Mouse (Mus musculus): ENCODE measurements around the gene Prune1. TPM values are rescaled to one million over a fixed set of nuclear protein-coding genes. Genes with fewer than 3 reads are reported as not detected.
A peak's percentile ranks its signal among the peaks of the same experiment; 100 is the strongest.

Prune1 gene
- polyA plus RNA-seq, 1 experiment from 2014 or later = 29.8 TPM

GRCm38 (mm10) chr3:95276428-95276934 is 5.4 kb downstream of the Prune1 start:
- Histone ChIP-seq H3K36me3 (ENCODE audit: control insufficient read depth, insufficient read depth, low read length) (no peaks in the 10 kb centered on the region), H3K4me3 (ENCODE audit: control insufficient read depth in 1 of 2, insufficient read depth in 1 of 2, low read depth in 1 of 2, low read length in 2 of 2) (no peak overlapping the region), H3K27ac (replicated peaks in 1 of 2; ENCODE audit: control insufficient read depth in 1 of 2, insufficient read depth in 1 of 2, low read depth in 2 of 2, low read length in 2 of 2) (peak overlapping the region; percentile 19 to 68; a peak in 2 of 4 replicates), H3K9me3 (ENCODE audit: control insufficient read depth, low read length) (no peaks in the 10 kb centered on the region), H3K4me2 (ENCODE audit: low read length) (no peak overlapping the region), H3K9ac (ENCODE audit: low read length) (no peak overlapping the region), H3K4me1 (ENCODE audit: control insufficient read depth in 2 of 2, insufficient read depth in 2 of 2, low read length in 2 of 2) (peaks cover 5 to 35% of the 10 kb centered on the region in 2 experiments), H3K27me3 (ENCODE audit: control insufficient read depth, insufficient read depth, low read length) (no peaks in the 10 kb centered on the region)
- no peak for ATAC-seq (ENCODE audit: insufficient number of reproducible peaks, insufficient read depth, low FRiP score, low read depth)
- WGBS = 78% methylated on average over 5 of the region's 5 CpGs

GRCm38 (mm10) chr3:95275161-95275560 is 6.7 kb downstream of the Prune1 start:
- Histone ChIP-seq H3K27ac (replicated peaks in 1 of 2; ENCODE audit: control insufficient read depth in 1 of 2, insufficient read depth in 1 of 2, low read depth in 2 of 2, low read length in 2 of 2) (peak overlapping the region; percentile 48 to 54; a peak in 3 of 4 replicates), H3K4me1 (ENCODE audit: control insufficient read depth in 2 of 2, insufficient read depth in 2 of 2, low read length in 2 of 2) (peaks cover 5 to 34% of the 10 kb centered on the region in 2 experiments), H3K4me3 (ENCODE audit: control insufficient read depth in 1 of 2, insufficient read depth in 1 of 2, low read depth in 1 of 2, low read length in 2 of 2) (no peak overlapping the region), H3K4me2 (ENCODE audit: low read length) (no peak overlapping the region), H3K9me3 (ENCODE audit: control insufficient read depth, low read length) (no peaks in the 10 kb centered on the region), H3K27me3 (ENCODE audit: control insufficient read depth, insufficient read depth, low read length) (no peaks in the 10 kb centered on the region), H3K9ac (ENCODE audit: low read length) (no peak overlapping the region), H3K36me3 (ENCODE audit: control insufficient read depth, insufficient read depth, low read length) (no peaks in the 10 kb centered on the region)
- ATAC-seq (ENCODE audit: insufficient number of reproducible peaks, insufficient read depth, low FRiP score, low read depth) = no peak
- 60% methylated on average over 6 of the region's 6 CpGs for WGBS

GRCm38 (mm10) chr3:95274453-95274852 is 7.4 kb downstream of the Prune1 start:
- Histone ChIP-seq H3K4me3 (ENCODE audit: control insufficient read depth in 1 of 2, insufficient read depth in 1 of 2, low read depth in 1 of 2, low read length in 2 of 2) (no peak overlapping the region), H3K9ac (ENCODE audit: low read length) (no peak overlapping the region), H3K4me1 (ENCODE audit: control insufficient read depth in 2 of 2, insufficient read depth in 2 of 2, low read length in 2 of 2) (peaks cover 5 to 34% of the 10 kb centered on the region in 2 experiments), H3K9me3 (ENCODE audit: control insufficient read depth, low read length) (no peaks in the 10 kb centered on the region), H3K4me2 (ENCODE audit: low read length) (no peak overlapping the region), H3K27me3 (ENCODE audit: control insufficient read depth, insufficient read depth, low read length) (no peaks in the 10 kb centered on the region), H3K27ac (replicated peaks in 1 of 2; ENCODE audit: control insufficient read depth in 1 of 2, insufficient read depth in 1 of 2, low read depth in 2 of 2, low read length in 2 of 2) (no peak overlapping the region), H3K36me3 (ENCODE audit: control insufficient read depth, insufficient read depth, low read length) (0 out of 2 replicates have a peak, but pooled peaks cover 4% of the 10 kb centered on the region)
- no peak for ATAC-seq (ENCODE audit: insufficient number of reproducible peaks, insufficient read depth, low FRiP score, low read depth)
- 95% methylated on average over 4 of the region's 4 CpGs for WGBS

GRCm38 (mm10) chr3:95273471-95273870 is 8.4 kb downstream of the Prune1 start:
- Histone ChIP-seq H3K4me3 (ENCODE audit: control insufficient read depth in 1 of 2, insufficient read depth in 1 of 2, low read depth in 1 of 2, low read length in 2 of 2) (no peak overlapping the region), H3K4me1 (ENCODE audit: control insufficient read depth in 2 of 2, insufficient read depth in 2 of 2, low read length in 2 of 2) (peaks cover 5 to 34% of the 10 kb centered on the region in 2 experiments), H3K4me2 (ENCODE audit: low read length) (no peak overlapping the region), H3K9ac (ENCODE audit: low read length) (no peak overlapping the region), H3K36me3 (ENCODE audit: control insufficient read depth, insufficient read depth, low read length) (peaks cover 14% of the 10 kb centered on the region), H3K27ac (replicated peaks in 1 of 2; ENCODE audit: control insufficient read depth in 1 of 2, insufficient read depth in 1 of 2, low read depth in 2 of 2, low read length in 2 of 2) (no peak overlapping the region), H3K27me3 (ENCODE audit: control insufficient read depth, insufficient read depth, low read length) (no peaks in the 10 kb centered on the region), H3K9me3 (ENCODE audit: control insufficient read depth, low read length) (no peaks in the 10 kb centered on the region)
- 89% methylated on average over 5 of the region's 5 CpGs for WGBS
- 0 out of 2 replicates have a peak, but pooled peaks have one; percentile 20 for ATAC-seq (ENCODE audit: insufficient number of reproducible peaks, insufficient read depth, low FRiP score, low read depth)

- no peak for ATAC-seq (ENCODE audit: insufficient number of reproducible peaks, insufficient read depth, low FRiP score, low read depth)
- Histone ChIP-seq H3K9me3 (ENCODE audit: control insufficient read depth, low read length) (no peaks in the 10 kb centered on the region), H3K27me3 (ENCODE audit: control insufficient read depth, insufficient read depth, low read length) (no peaks in the 10 kb centered on the region), H3K36me3 (ENCODE audit: control insufficient read depth, insufficient read depth, low read length) (peaks cover 38% of the 10 kb centered on the region), H3K4me1 (ENCODE audit: control insufficient read depth in 2 of 2, insufficient read depth in 2 of 2, low read length in 2 of 2) (peaks cover 0 to 20% of the 10 kb centered on the region in 2 experiments; a peak in 2 of 4 replicates), H3K4me3 (ENCODE audit: control insufficient read depth in 1 of 2, insufficient read depth in 1 of 2, low read depth in 1 of 2, low read length in 2 of 2) (no peak overlapping the region), H3K4me2 (ENCODE audit: low read length) (no peak overlapping the region), H3K27ac (replicated peaks in 1 of 2; ENCODE audit: control insufficient read depth in 1 of 2, insufficient read depth in 1 of 2, low read depth in 2 of 2, low read length in 2 of 2) (no peak overlapping the region), H3K9ac (ENCODE audit: low read length) (no peak overlapping the region)
- 76% methylated on average over 12 of the region's 12 CpGs for WGBS
Observed at GRCm38 (mm10) chr3:95270766-95271364, 11.0 kb downstream of the Prune1 start.

GRCm38 (mm10) chr3:95269789-95270188 is 12.1 kb downstream of the Prune1 start:
- no peaks in the 10 kb centered on the region for H3K27me3 ChIP-seq (ENCODE audit: control insufficient read depth, insufficient read depth, low read length)
- H3K27ac ChIP-seq (replicated peaks in 1 of 2; ENCODE audit: control insufficient read depth in 1 of 2, insufficient read depth in 1 of 2, low read depth in 2 of 2, low read length in 2 of 2) = no peak overlapping the region
- WGBS = 69% methylated on average over 5 of the region's 5 CpGs
- H3K9me3 ChIP-seq (ENCODE audit: control insufficient read depth, low read length) = no peaks in the 10 kb centered on the region
- H3K4me1 ChIP-seq (ENCODE audit: control insufficient read depth in 2 of 2, insufficient read depth in 2 of 2, low read length in 2 of 2) = peaks cover 0 to 13% of the 10 kb centered on the region in 2 experiments; a peak in 2 of 4 replicates
- ATAC-seq (ENCODE audit: insufficient number of reproducible peaks, insufficient read depth, low FRiP score, low read depth) = no peak
- peaks cover 47% of the 10 kb centered on the region for H3K36me3 ChIP-seq (ENCODE audit: control insufficient read depth, insufficient read depth, low read length)
- H3K9ac ChIP-seq (ENCODE audit: low read length) = peak overlapping the region; percentile 16; the same call in 1 of the 2 replicates
- no peak overlapping the region for H3K4me2 ChIP-seq (ENCODE audit: low read length)
- H3K4me3 ChIP-seq (ENCODE audit: control insufficient read depth in 1 of 2, insufficient read depth in 1 of 2, low read depth in 1 of 2, low read length in 2 of 2) = no peak overlapping the region

GRCm38 (mm10) chr3:95267855-95268254 is 14.0 kb downstream of the Prune1 start:
- no peak overlapping the region for H3K4me2 ChIP-seq (ENCODE audit: low read length)
- no peak overlapping the region for H3K9ac ChIP-seq (ENCODE audit: low read length)
- H3K36me3 ChIP-seq (ENCODE audit: control insufficient read depth, insufficient read depth, low read length) = peaks cover 66% of the 10 kb centered on the region
- no peak overlapping the region for H3K4me3 ChIP-seq (ENCODE audit: control insufficient read depth in 1 of 2, insufficient read depth in 1 of 2, low read depth in 1 of 2, low read length in 2 of 2)
- H3K27me3 ChIP-seq (ENCODE audit: control insufficient read depth, insufficient read depth, low read length) = no peaks in the 10 kb centered on the region
- peaks cover 0 to 3% of the 10 kb centered on the region in 2 experiments; a peak in 1 of 4 replicates for H3K4me1 ChIP-seq (ENCODE audit: control insufficient read depth in 2 of 2, insufficient read depth in 2 of 2, low read length in 2 of 2)
- H3K9me3 ChIP-seq (ENCODE audit: control insufficient read depth, low read length) = no peaks in the 10 kb centered on the region
- no peak overlapping the region for H3K27ac ChIP-seq (replicated peaks in 1 of 2; ENCODE audit: control insufficient read depth in 1 of 2, insufficient read depth in 1 of 2, low read depth in 2 of 2, low read length in 2 of 2)
- ATAC-seq (ENCODE audit: insufficient number of reproducible peaks, insufficient read depth, low FRiP score, low read depth) = no peak
